Comparison of ENCODE assay signal across 11 mouse cellular contexts in the genomic region with DNA sequence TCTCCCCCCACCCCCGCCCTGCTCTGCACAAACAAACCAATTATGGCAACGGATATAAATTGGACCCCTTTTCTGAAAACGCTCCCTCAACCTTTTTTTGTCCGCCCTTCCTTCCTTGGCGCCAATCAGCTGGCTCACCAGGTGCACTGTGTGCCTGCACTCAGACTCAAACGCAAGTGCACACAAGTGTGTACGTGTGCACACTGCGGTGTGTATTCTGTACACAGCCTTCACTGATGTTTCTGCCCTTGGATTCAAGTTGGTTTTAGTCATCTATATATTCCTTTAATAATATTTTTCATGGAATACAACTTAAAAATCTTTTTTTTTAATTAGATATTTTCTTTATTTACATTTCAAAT.
DNase-seq lines count a peak whose midpoint lies in the region; ATAC-seq lines count a peak whose summit lies in the region.
"Had no signal": no experiment of that assay in that cellular context is flagged by ENCODE, and none has a peak within 500 bp of the region (broad histone marks: within the 10 kb centered on the region; RNA-seq: fewer than 3 reads in every experiment).

No protein-coding gene starts in this region.

- no peak overlapping the region for H3K4me3 ChIP-seq in neural tube, embryonic 12.5 days
- no peak overlapping the region for H3K4me3 ChIP-seq in hindbrain, embryonic 11.5 days (ENCODE audit: low read depth, low read length)
- H3K4me3 ChIP-seq in midbrain, embryonic 10.5 days: peak overlapping the region; percentile 32
- H3K4me3 ChIP-seq in heart, embryonic 10.5 days: no peak overlapping the region

- no peaks in the 10 kb centered on the region for H3K36me3 ChIP-seq in neural tube, embryonic 12.5 days
- no peaks in the 10 kb centered on the region for H3K36me3 ChIP-seq in hindbrain, embryonic 11.5 days (ENCODE audit: control insufficient read depth, insufficient read depth, low read length)
- no peaks in the 10 kb centered on the region for H3K36me3 ChIP-seq in midbrain, embryonic 10.5 days
- H3K36me3 ChIP-seq in heart, embryonic 10.5 days: no peaks in the 10 kb centered on the region

- 63% methylated on average over 8 of the region's 8 CpGs for WGBS in neural tube, embryonic 12.5 days
- WGBS in hindbrain, embryonic 11.5 days: 66% methylated on average over 8 of the region's 8 CpGs
- WGBS in midbrain, embryonic 10.5 days: 77% methylated on average over 8 of the region's 8 CpGs
- WGBS in heart, embryonic 10.5 days: 83% methylated on average over 8 of the region's 8 CpGs

- no peaks in the 10 kb centered on the region for H3K9me3 ChIP-seq in neural tube, embryonic 12.5 days
- H3K9me3 ChIP-seq in hindbrain, embryonic 11.5 days (ENCODE audit: control insufficient read depth, low read length): no peaks in the 10 kb centered on the region
- H3K9me3 ChIP-seq in midbrain, embryonic 10.5 days (replicated peaks): no peaks in the 10 kb centered on the region
- no peaks in the 10 kb centered on the region for H3K9me3 ChIP-seq in heart, embryonic 10.5 days

- H3K27ac ChIP-seq in neural tube, embryonic 12.5 days: no peak overlapping the region
- H3K27ac ChIP-seq in hindbrain, embryonic 11.5 days (ENCODE audit: low read depth, low read length): 0 out of 2 replicates have a peak overlapping the region, but pooled peaks have one; percentile 43
- peak overlapping the region; percentile 76 for H3K27ac ChIP-seq in midbrain, embryonic 10.5 days (replicated peaks)
- no peak overlapping the region for H3K27ac ChIP-seq in heart, embryonic 10.5 days
- H3K27ac ChIP-seq: layer of hippocampus, adult 2 months had no signal

- intact Hi-C loops in heart, postnatal 10 days (cut with DNase I): no loop called here

- H3K27me3 ChIP-seq in neural tube, embryonic 12.5 days (replicated peaks): no peaks in the 10 kb centered on the region
- H3K27me3 ChIP-seq in hindbrain, embryonic 11.5 days (ENCODE audit: control insufficient read depth, insufficient read depth, low read length): no peaks in the 10 kb centered on the region
- H3K27me3 ChIP-seq in midbrain, embryonic 10.5 days (ENCODE audit: low read depth, poor library complexity, severe bottlenecking): no peaks in the 10 kb centered on the region
- H3K27me3 ChIP-seq in heart, embryonic 10.5 days (ENCODE audit: insufficient read depth, poor library complexity, severe bottlenecking): no peaks in the 10 kb centered on the region

- H3K4me2 ChIP-seq in neural tube, embryonic 12.5 days (replicated peaks): peak overlapping the region; percentile 36
- H3K4me2 ChIP-seq in hindbrain, embryonic 11.5 days (replicated peaks; ENCODE audit: low read depth, low read length): no peak overlapping the region

- H3K4me1 ChIP-seq in neural tube, embryonic 12.5 days: peaks cover 19% of the 10 kb centered on the region
- H3K4me1 ChIP-seq in hindbrain, embryonic 11.5 days (replicated peaks; ENCODE audit: control insufficient read depth, insufficient read depth, low read length): 0 out of 2 replicates have a peak, but pooled peaks cover 3% of the 10 kb centered on the region
- peaks cover 43% of the 10 kb centered on the region for H3K4me1 ChIP-seq in midbrain, embryonic 10.5 days
- H3K4me1 ChIP-seq in heart, embryonic 10.5 days: peaks cover 7% of the 10 kb centered on the region; the same call in 1 of the 2 replicates

- DNase-seq in neural tube, embryonic 10.5 days (ENCODE audit: extremely low spot score, low spot score): no peak
- no peak for DNase-seq in hindbrain, embryonic 11.5 days (ENCODE audit: low spot score)
- DNase-seq in midbrain, embryonic 10.5 days (ENCODE audit: low spot score): no peak
- no peak for DNase-seq in heart, postnatal 10 days
- DNase-seq in heart, embryonic 10.5 days (ENCODE audit: low spot score): no peak
- DNase-seq in cerebellum, adult 18-20 months: no peak
- DNase-seq: B cell, adult 2 months; thymus, postnatal 14 days had no signal

- H3K9ac ChIP-seq in neural tube, embryonic 12.5 days: no peak overlapping the region
- H3K9ac ChIP-seq in hindbrain, embryonic 11.5 days (ENCODE audit: low read depth, low read length): no peak overlapping the region; the same call in 1 of the 2 replicates

- no peak for ATAC-seq in neural tube, embryonic 12.5 days (ENCODE audit: low FRiP score, low read depth)
- ATAC-seq in hindbrain, embryonic 11.5 days (ENCODE audit: low FRiP score): no peak
- ATAC-seq in megakaryocyte progenitor cell, adult 5-6 weeks (replicated peaks; ENCODE audit: poor library complexity): no peak

Comparison
In these comparisons a context has a peak if more than half of its experiments do, and no peak if none do; other contexts are left out.
1. H3K27ac ChIP-seq: peak in hindbrain, embryonic 11.5 days (single experiment) and midbrain, embryonic 10.5 days (single experiment); none in neural tube, embryonic 12.5 days (single experiment) and heart, embryonic 10.5 days (single experiment).